Mouse (Mus musculus): Measurements from ENCODE around the gene Tusc2. TPM values are rescaled to one million over a fixed set of nuclear protein-coding genes. Genes with fewer than 3 reads are reported as not detected.
A peak's percentile ranks its signal among the peaks of the same experiment; 100 is the strongest.
"Not testable (repeated sequence)": the region's sequence is repeated elsewhere in the genome, so short reads cannot be mapped to it uniquely, and the experiment has no call there.

The Tusc2 gene
- polyA plus RNA-seq, 1 experiment from 2014 or later = 88.2 TPM

- Histone ChIP-seq H3K4me1 (replicated peaks; ENCODE audit: control insufficient read depth, insufficient read depth, low read length) (peaks cover 14% of the 10 kb centered on the region; the same call in 1 of the 2 replicates), H3K27me3 (ENCODE audit: control insufficient read depth, insufficient read depth, low read length) (peaks cover 27% of the 10 kb centered on the region), H3K9me3 (ENCODE audit: control insufficient read depth, low read length) (no peaks in the 10 kb centered on the region), H3K36me3 (ENCODE audit: control insufficient read depth, insufficient read depth, low read length) (peaks cover 12% of the 10 kb centered on the region), H3K27ac (ENCODE audit: low read depth, low read length) (peak overlapping the region; percentile 79), H3K4me3 (ENCODE audit: low read depth, low read length) (peak overlapping the region; percentile 77), H3K9ac (ENCODE audit: low read depth, low read length) (peak overlapping the region; percentile 79), H3K4me2 (replicated peaks; ENCODE audit: low read depth, low read length) (peak overlapping the region; percentile 91)
- WGBS = under 1% methylated on average over 23 of the region's 23 CpGs
- ATAC-seq (ENCODE audit: low FRiP score) = peak; percentile 45
- DNase-seq (ENCODE audit: low spot score) = peak; percentile 58
Measured at GRCm38 (mm10) chr9:107555031-107555457, 8.0 kb upstream of the Tusc2 start.

GRCm38 (mm10) chr9:107555701-107556100 lies 7.4 kb upstream of the Tusc2 start:
- Histone ChIP-seq H3K4me2 (replicated peaks; ENCODE audit: low read depth, low read length) (peak overlapping the region; percentile 91), H3K9ac (ENCODE audit: low read depth, low read length) (peak overlapping the region; percentile 79), H3K4me1 (replicated peaks; ENCODE audit: control insufficient read depth, insufficient read depth, low read length) (peaks cover 13% of the 10 kb centered on the region; the same call in 1 of the 2 replicates), H3K27me3 (ENCODE audit: control insufficient read depth, insufficient read depth, low read length) (peaks cover 22% of the 10 kb centered on the region), H3K4me3 (ENCODE audit: low read depth, low read length) (peak overlapping the region; percentile 77), H3K9me3 (ENCODE audit: control insufficient read depth, low read length) (no peaks in the 10 kb centered on the region), H3K27ac (ENCODE audit: low read depth, low read length) (no peak overlapping the region), H3K36me3 (ENCODE audit: control insufficient read depth, insufficient read depth, low read length) (peaks cover 12% of the 10 kb centered on the region)
- ATAC-seq (ENCODE audit: low FRiP score) (no peak), DNase-seq (ENCODE audit: low spot score) (no peak)
- 53% methylated on average over 2 of the region's 2 CpGs for WGBS

DNA sequence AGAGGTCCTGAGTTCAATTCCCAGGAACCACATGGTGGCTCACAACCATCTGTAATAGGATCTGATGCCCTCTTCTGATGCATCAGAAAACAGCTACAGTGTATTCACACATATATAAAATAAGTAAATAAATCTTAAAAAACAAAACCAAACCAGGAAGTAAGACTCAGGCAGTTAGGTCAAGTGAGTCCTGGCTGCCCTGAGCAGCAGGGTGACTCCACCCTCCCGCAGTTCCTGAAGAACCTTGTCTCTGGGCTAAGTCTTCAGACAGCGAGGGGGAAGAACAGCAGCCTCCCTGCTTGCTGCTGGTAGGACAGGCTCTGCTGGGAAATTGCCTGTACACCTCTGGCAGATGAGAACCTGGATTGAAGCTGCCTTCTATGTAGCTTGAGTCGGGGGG lies 6.7 kb upstream of the Tusc2 start:
- H3K9ac ChIP-seq (ENCODE audit: low read depth, low read length) = no peak overlapping the region
- no peaks in the 10 kb centered on the region for H3K9me3 ChIP-seq (ENCODE audit: control insufficient read depth, low read length)
- H3K4me2 ChIP-seq (replicated peaks; ENCODE audit: low read depth, low read length) = peak overlapping the region; percentile 91; the same call in 1 of the 2 replicates
- WGBS = 86% methylated on average over 3 of the region's 3 CpGs
- DNase-seq (ENCODE audit: low spot score) = no peak
- H3K4me1 ChIP-seq (replicated peaks; ENCODE audit: control insufficient read depth, insufficient read depth, low read length) = peaks cover 9% of the 10 kb centered on the region; the same call in 1 of the 2 replicates
- peaks cover 12% of the 10 kb centered on the region for H3K36me3 ChIP-seq (ENCODE audit: control insufficient read depth, insufficient read depth, low read length)
- no peak overlapping the region for H3K4me3 ChIP-seq (ENCODE audit: low read depth, low read length)
- ATAC-seq (ENCODE audit: low FRiP score) = no peak
- peaks cover 16% of the 10 kb centered on the region; the same call in 1 of the 2 replicates for H3K27me3 ChIP-seq (ENCODE audit: control insufficient read depth, insufficient read depth, low read length)
- no peak overlapping the region for H3K27ac ChIP-seq (ENCODE audit: low read depth, low read length)

- not testable (repeated sequence) for H3K36me3 ChIP-seq (ENCODE audit: control insufficient read depth, insufficient read depth, low read length); H3K27me3 ChIP-seq (ENCODE audit: control insufficient read depth, insufficient read depth, low read length); H3K27ac ChIP-seq (ENCODE audit: low read depth, low read length); DNase-seq (ENCODE audit: low spot score); H3K4me2 ChIP-seq (replicated peaks; ENCODE audit: low read depth, low read length); H3K9me3 ChIP-seq (ENCODE audit: control insufficient read depth, low read length); ATAC-seq (ENCODE audit: low FRiP score); H3K9ac ChIP-seq (ENCODE audit: low read depth, low read length)
- H3K4me3 ChIP-seq (ENCODE audit: low read depth, low read length) = 0 out of 2 replicates have a peak overlapping the region, but pooled peaks have one; percentile 10
- peaks cover 18% of the 10 kb centered on the region for H3K4me1 ChIP-seq (replicated peaks; ENCODE audit: control insufficient read depth, insufficient read depth, low read length)
- 58% methylated on average over 5 of the region's 5 CpGs for WGBS
Measured at GRCm38 (mm10) chr9:107565556-107565955, 2.5 kb downstream of the Tusc2 start.

- H3K27me3 ChIP-seq (ENCODE audit: control insufficient read depth, insufficient read depth, low read length) = no peaks in the 10 kb centered on the region
- peaks cover 8% of the 10 kb centered on the region for H3K36me3 ChIP-seq (ENCODE audit: control insufficient read depth, insufficient read depth, low read length)
- H3K9ac ChIP-seq (ENCODE audit: low read depth, low read length) = no peak overlapping the region
- peak; percentile 82 for DNase-seq (ENCODE audit: low spot score)
- no peak overlapping the region for H3K4me2 ChIP-seq (replicated peaks; ENCODE audit: low read depth, low read length)
- no peaks in the 10 kb centered on the region for H3K9me3 ChIP-seq (ENCODE audit: control insufficient read depth, low read length)
- WGBS = 63% methylated on average over 15 of the region's 15 CpGs
- no peak overlapping the region for H3K4me3 ChIP-seq (ENCODE audit: low read depth, low read length)
- no peak overlapping the region for H3K27ac ChIP-seq (ENCODE audit: low read depth, low read length)
- ATAC-seq (ENCODE audit: low FRiP score) = no peak
- peaks cover 21% of the 10 kb centered on the region for H3K4me1 ChIP-seq (replicated peaks; ENCODE audit: control insufficient read depth, insufficient read depth, low read length)
Measured at GRCm38 (mm10) chr9:107566041-107566709, 3.1 kb downstream of the Tusc2 start.

GRCm38 (mm10) chr9:107566855-107567254 lies 3.8 kb downstream of the Tusc2 start:
- H3K9me3 ChIP-seq (ENCODE audit: control insufficient read depth, low read length) = no peaks in the 10 kb centered on the region
- DNase-seq (ENCODE audit: low spot score) (no peak), ATAC-seq (ENCODE audit: low FRiP score) (no peak)
- no peak overlapping the region for H3K9ac ChIP-seq (ENCODE audit: low read depth, low read length)
- H3K4me1 ChIP-seq (replicated peaks; ENCODE audit: control insufficient read depth, insufficient read depth, low read length) = peaks cover 21% of the 10 kb centered on the region
- no peaks in the 10 kb centered on the region for H3K27me3 ChIP-seq (ENCODE audit: control insufficient read depth, insufficient read depth, low read length)
- H3K4me2 ChIP-seq (replicated peaks; ENCODE audit: low read depth, low read length) = no peak overlapping the region
- no peak overlapping the region for H3K4me3 ChIP-seq (ENCODE audit: low read depth, low read length)
- no peak overlapping the region for H3K27ac ChIP-seq (ENCODE audit: low read depth, low read length)
- 69% methylated on average over 3 of the region's 3 CpGs for WGBS
- peaks cover 11% of the 10 kb centered on the region for H3K36me3 ChIP-seq (ENCODE audit: control insufficient read depth, insufficient read depth, low read length)

GRCm38 (mm10) chr9:107567702-107568319 lies 4.8 kb downstream of the Tusc2 start, which contains the start of gene Hyal2:
Gene Hyal2, plus strand, starts transcription at chr9:107567945.
- Histone ChIP-seq H3K36me3 (ENCODE audit: control insufficient read depth, insufficient read depth, low read length) (peaks cover 18% of the 10 kb centered on the region), H3K4me3 (ENCODE audit: low read depth, low read length) (peak within 1 kb of the TSS; percentile 91), H3K27ac (ENCODE audit: low read depth, low read length) (peak within 1 kb of the TSS; percentile 75), H3K4me2 (replicated peaks; ENCODE audit: low read depth, low read length) (peak within 1 kb of the TSS; percentile 58), H3K27me3 (ENCODE audit: control insufficient read depth, insufficient read depth, low read length) (no peaks in the 10 kb centered on the region), H3K9me3 (ENCODE audit: control insufficient read depth, low read length) (no peaks in the 10 kb centered on the region), H3K4me1 (replicated peaks; ENCODE audit: control insufficient read depth, insufficient read depth, low read length) (peaks cover 21% of the 10 kb centered on the region), H3K9ac (ENCODE audit: low read depth, low read length) (peak within 1 kb of the TSS; percentile 91)
- DNase-seq (ENCODE audit: low spot score) (no peak), ATAC-seq (ENCODE audit: low FRiP score) (no peak)
- 7% methylated on average over 18 of the region's 18 CpGs for WGBS

- peak overlapping the region; percentile 91 for H3K4me3 ChIP-seq (ENCODE audit: low read depth, low read length)
- peak overlapping the region; percentile 91 for H3K9ac ChIP-seq (ENCODE audit: low read depth, low read length)
- H3K36me3 ChIP-seq (ENCODE audit: control insufficient read depth, insufficient read depth, low read length) = peaks cover 22% of the 10 kb centered on the region
- H3K27me3 ChIP-seq (ENCODE audit: control insufficient read depth, insufficient read depth, low read length) = no peaks in the 10 kb centered on the region
- peaks cover 21% of the 10 kb centered on the region for H3K4me1 ChIP-seq (replicated peaks; ENCODE audit: control insufficient read depth, insufficient read depth, low read length)
- H3K4me2 ChIP-seq (replicated peaks; ENCODE audit: low read depth, low read length) = peak overlapping the region; percentile 58
- peak overlapping the region; percentile 75 for H3K27ac ChIP-seq (ENCODE audit: low read depth, low read length)
- H3K9me3 ChIP-seq (ENCODE audit: control insufficient read depth, low read length) = no peaks in the 10 kb centered on the region
- under 1% methylated on average over 41 of the region's 41 CpGs for WGBS
- DNase-seq (ENCODE audit: low spot score) (peak; percentile 93), ATAC-seq (ENCODE audit: low FRiP score) (peak; percentile 87)
Measured at GRCm38 (mm10) chr9:107568331-107569261, 5.5 kb downstream of the Tusc2 start.
